36 mouse cellular contexts compared by ENCODE assay signal in genomic region chr6:72576041-72576440, GRCm38 (mm10). TPM values are rescaled to one million over a fixed set of nuclear protein-coding genes. Genes with fewer than 3 reads are reported as not detected.
"Had no signal": no experiment of that assay in that cellular context is flagged by ENCODE, and none has a peak within 500 bp of the region (broad histone marks: within the 10 kb centered on the region; RNA-seq: fewer than 3 reads in every experiment).

No protein-coding gene starts in this region.

- H3K9me3 ChIP-seq: limb, embryonic 10.5 days; limb, embryonic 12.5 days; limb, embryonic 13.5 days; limb, embryonic 15.5 days; liver, embryonic 13.5 days; liver, embryonic 15.5 days; lung, embryonic 15.5 days; megakaryocyte, embryonic 14.5 days; midbrain, embryonic 10.5 days; midbrain, embryonic 12.5 days; midbrain, embryonic 13.5 days; midbrain, embryonic 15.5 days had no signal

- ATAC-seq: liver, postnatal 0 days; lung, postnatal 0 days; midbrain, embryonic 13.5 days; midbrain, embryonic 15.5 days; midbrain, embryonic 16.5 days had no signal

- H3K4me1 ChIP-seq: limb, embryonic 10.5 days; limb, embryonic 12.5 days; limb, embryonic 13.5 days; limb, embryonic 15.5 days; liver, embryonic 13.5 days; liver, embryonic 15.5 days; lung, embryonic 15.5 days; midbrain, embryonic 10.5 days; midbrain, embryonic 12.5 days; midbrain, embryonic 13.5 days; midbrain, embryonic 15.5 days had no signal

- H3K27ac ChIP-seq: left cerebral cortex, adult 2 months; limb, embryonic 10.5 days; limb, embryonic 12.5 days; limb, embryonic 13.5 days; limb, embryonic 15.5 days; liver, embryonic 13.5 days; liver, embryonic 14.5 days; liver, embryonic 15.5 days; lung, embryonic 15.5 days; macrophage; midbrain, embryonic 10.5 days; midbrain, embryonic 12.5 days; midbrain, embryonic 13.5 days; midbrain, embryonic 15.5 days had no signal

- H3K4me2 ChIP-seq: limb, embryonic 12.5 days; limb, embryonic 13.5 days; limb, embryonic 15.5 days; liver, embryonic 11.5 days; liver, embryonic 13.5 days; liver, embryonic 15.5 days; lung, embryonic 14.5 days; lung, embryonic 15.5 days; midbrain, embryonic 11.5 days; midbrain, embryonic 12.5 days; midbrain, embryonic 13.5 days; midbrain, embryonic 15.5 days had no signal

- H3K9ac ChIP-seq: limb, embryonic 12.5 days; limb, embryonic 13.5 days; limb, embryonic 15.5 days; liver, embryonic 13.5 days; liver, embryonic 14.5 days; liver, embryonic 15.5 days; liver, postnatal 0 days; lung, embryonic 14.5 days; lung, embryonic 15.5 days; midbrain, embryonic 12.5 days; midbrain, embryonic 13.5 days; midbrain, embryonic 15.5 days had no signal

- H3K27me3 ChIP-seq: limb, embryonic 12.5 days; limb, embryonic 13.5 days; limb, embryonic 15.5 days; liver, embryonic 13.5 days; liver, embryonic 15.5 days; lung, embryonic 15.5 days; midbrain, embryonic 12.5 days; midbrain, embryonic 13.5 days; midbrain, embryonic 15.5 days had no signal

- H3K4me3 ChIP-seq: left cerebral cortex, adult 2 months; limb, embryonic 10.5 days; limb, embryonic 12.5 days; limb, embryonic 13.5 days; limb, embryonic 15.5 days; liver, embryonic 13.5 days; liver, embryonic 15.5 days; lung, embryonic 15.5 days; megakaryocyte, embryonic 14.5 days; midbrain, embryonic 10.5 days; midbrain, embryonic 12.5 days; midbrain, embryonic 13.5 days; midbrain, embryonic 15.5 days; myocyte had no signal

- DNase-seq: left cerebral cortex, postnatal 4 days; liver; liver, embryonic 13.5 days; liver, postnatal 0 days; lung, adult 18-20 months; lung, adult 2 months; lung, embryonic 14.5 days; lung, postnatal 10 days; lung, postnatal 14 days; lung, postnatal 36 days; lung, postnatal 4 days; midbrain, embryonic 14.5 days had no signal

RNA-seq across cellular contexts. Expression of gene Sh2d6, which starts 54.5 kb away (rescaled TPM):
- total RNA-seq: midbrain, postnatal 0 days; monocyte, adult 5-6 weeks had no signal
- polyA plus RNA-seq: liver, embryonic 11.5 days; liver, embryonic 13.5 days; liver, embryonic 14.5 days; liver, embryonic 15.5 days; liver, embryonic 16.5 days; liver, postnatal 0 days; lung, embryonic 14.5 days; lung, embryonic 15.5 days; lung, embryonic 16.5 days; lung, postnatal 0 days; neural tube, embryonic 11.5 days had no signal
